Mouse (Mus musculus) limb, embryonic 10.5 days (tissue): ENCODE measurements around the gene Antxr2. TPM values are rescaled to one million over a fixed set of nuclear protein-coding genes. Genes with fewer than 3 reads are reported as not detected.
A peak's percentile ranks its signal among the peaks of the same experiment; 100 is the strongest.

Experiments used
- DNase-seq: peaks from one replicate; pipeline ENCODE4 v3.0.0-alpha.2; 2017; ENCODE audit warnings: low spot score
- H3K27ac ChIP-seq: fragments of 300-500 bp; sonication (generic); 2 replicates; pipeline ENCODE4 v1.5.1; 2016; ENCODE audit warnings: mild to moderate bottlenecking
- H3K27me3 ChIP-seq: fragments of 300-500 bp; sonication (generic); 2 replicates; pipeline ENCODE4 v1.6.1; 2016; ENCODE audit warnings: low read depth, mild to moderate bottlenecking; ENCODE audit not compliant: poor library complexity, severe bottlenecking
- H3K36me3 ChIP-seq: fragments of 300-500 bp; sonication (generic); 2 replicates; pipeline ENCODE4 v1.6.1; 2016; ENCODE audit warnings: mild to moderate bottlenecking, moderate library complexity
- H3K4me1 ChIP-seq: fragments of 300-500 bp; sonication (generic); 2 replicates; pipeline ENCODE4 v1.6.1; 2016
- H3K4me3 ChIP-seq: fragments of 300-500 bp; sonication (generic); 2 replicates; pipeline ENCODE4 v1.5.1; 2016; ENCODE audit warnings: mild to moderate bottlenecking, moderate library complexity
- H3K9me3 ChIP-seq: fragments of 300-500 bp; sonication (generic); replicated peaks from 2 replicates; pipeline ENCODE4 v1.6.1; 2016; ENCODE audit warnings: mild to moderate bottlenecking
- WGBS: fragments of 180-500 bp; shearing (Covaris S2); methylation state at CpG from one replicate; pipeline ENCODE4 v1.1.7; 2016; 5-methylcytosine and 5-hydroxymethylcytosine counted together
- polyA plus RNA-seq: library from polyadenylated mRNA; unstranded; fragments of >200 nt; fragmentation: Nextera tagmentation; extraction: Ambion mirVana; gene quantifications from 2 replicates; pipeline ENCODE4 v1.2.1, GENCODE M21; 2016

The Antxr2 gene
- 19.6 and 22.3 TPM in 2 replicates for polyA plus RNA-seq

DNA sequence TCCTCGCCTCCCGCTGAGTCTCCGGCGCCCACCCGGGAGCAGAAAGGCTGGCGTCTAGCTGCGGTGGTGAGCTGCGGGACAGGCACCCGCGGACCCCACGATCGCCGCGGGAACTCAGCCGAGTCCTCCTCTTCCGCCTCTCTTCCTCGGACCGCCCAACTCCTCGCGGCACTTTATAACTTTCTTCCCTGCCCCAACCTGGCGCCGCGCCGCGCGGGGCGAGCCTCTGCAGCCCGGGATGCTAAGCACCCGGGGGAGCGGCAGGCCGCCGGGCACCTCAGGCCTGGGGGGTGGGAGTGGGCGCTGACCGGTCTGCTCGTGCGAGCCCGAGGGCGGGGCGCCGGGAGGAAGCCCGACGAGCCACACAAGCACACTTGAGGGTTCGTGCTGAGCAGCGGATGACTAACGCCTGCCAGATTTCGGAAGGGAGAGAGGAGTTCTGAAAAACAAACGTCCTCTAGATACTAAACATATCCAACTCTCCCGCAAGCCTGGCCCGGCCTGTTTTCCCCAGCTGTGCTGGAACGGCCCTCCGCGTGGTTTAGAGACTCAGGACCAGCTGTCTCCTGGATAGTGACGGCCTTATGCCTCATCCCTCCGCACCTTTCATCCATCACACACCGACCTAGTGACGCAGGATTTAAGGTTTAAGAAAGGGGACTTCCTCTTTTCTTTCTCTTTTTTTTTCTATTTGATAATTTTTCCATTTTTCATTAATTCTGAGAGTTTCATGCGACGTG is at the start of gene Antxr2:
Antxr2 (minus strand) TSS at position 142 of the 740 bp plus-strand sequence.
- Histone ChIP-seq H3K4me3 (peak within 1 kb of the TSS; percentile 91), H3K27ac (peak within 1 kb of the TSS; percentile 98), H3K36me3 (peaks cover 11% of the 10 kb centered on the region), H3K27me3 (0 out of 2 replicates have a peak, but pooled peaks cover 11% of the 10 kb centered on the region), H3K4me1 (peaks cover 26% of the 10 kb centered on the region), H3K9me3 (no peaks in the 10 kb centered on the region)
- DNase-seq = peak; percentile 82
- WGBS = 2% methylated on average over 58 of the region's 58 CpGs

DNA sequence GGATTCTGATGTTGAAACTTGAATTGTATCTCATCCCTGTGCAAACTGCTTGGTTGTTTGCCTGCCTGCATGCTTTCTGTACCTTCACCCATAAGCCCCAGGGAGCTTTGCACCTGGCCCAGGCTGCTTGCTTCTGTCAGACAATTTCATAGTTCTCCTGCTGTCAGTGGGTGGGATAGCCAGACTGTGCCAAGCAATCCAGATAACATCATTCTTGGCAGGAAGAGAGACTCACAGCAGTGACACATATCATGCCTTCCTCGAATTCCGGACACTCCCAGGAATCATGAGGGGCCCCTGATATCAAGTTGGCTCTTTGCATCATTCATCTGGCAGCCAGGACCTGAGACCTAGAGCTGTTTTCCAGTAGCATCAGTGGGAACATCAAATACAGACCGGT is 45.8 kb upstream of the Antxr2 start:
- WGBS = 83% methylated on average over 3 of the region's 3 CpGs
- no peaks in the 10 kb centered on the region for H3K36me3 ChIP-seq

DNA sequence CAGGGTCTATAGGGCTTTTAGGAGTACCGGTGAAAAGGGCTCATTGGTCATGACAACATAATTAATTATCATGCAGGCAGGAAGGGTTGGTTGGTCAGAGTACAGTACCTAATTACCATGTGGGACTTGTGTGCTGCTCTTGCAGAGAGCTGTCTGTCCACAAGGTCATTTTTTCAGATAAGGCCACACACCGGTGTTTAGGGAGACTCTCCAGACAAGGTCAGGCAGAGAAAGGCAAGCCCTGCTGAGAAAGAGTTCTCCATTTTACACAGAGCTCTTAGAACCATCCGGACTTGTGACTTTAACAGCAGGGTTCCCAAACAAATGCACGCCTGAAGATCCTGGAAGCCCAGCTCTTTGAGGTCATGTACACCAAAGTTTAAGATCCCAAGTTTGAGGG is 38.3 kb upstream of the Antxr2 start:
- no peak overlapping the region for H3K4me3 ChIP-seq
- WGBS = 65% methylated on average over 4 of the region's 4 CpGs
- no peaks in the 10 kb centered on the region for H3K27me3 ChIP-seq
- DNase-seq = no peak
- H3K36me3 ChIP-seq = no peaks in the 10 kb centered on the region
- H3K9me3 ChIP-seq = no peaks in the 10 kb centered on the region
- no peak overlapping the region for H3K27ac ChIP-seq
- H3K4me1 ChIP-seq = peaks cover 6% of the 10 kb centered on the region; the same call in 1 of the 2 replicates

More for the DNA sequence above, 45.8 kb upstream of the Antxr2 start:
- H3K4me3 ChIP-seq = no peak overlapping the region
- no peak for DNase-seq
- no peaks in the 10 kb centered on the region for H3K9me3 ChIP-seq
- H3K4me1 ChIP-seq = no peaks in the 10 kb centered on the region
- H3K27me3 ChIP-seq = no peaks in the 10 kb centered on the region
- H3K27ac ChIP-seq = no peak overlapping the region

DNA sequence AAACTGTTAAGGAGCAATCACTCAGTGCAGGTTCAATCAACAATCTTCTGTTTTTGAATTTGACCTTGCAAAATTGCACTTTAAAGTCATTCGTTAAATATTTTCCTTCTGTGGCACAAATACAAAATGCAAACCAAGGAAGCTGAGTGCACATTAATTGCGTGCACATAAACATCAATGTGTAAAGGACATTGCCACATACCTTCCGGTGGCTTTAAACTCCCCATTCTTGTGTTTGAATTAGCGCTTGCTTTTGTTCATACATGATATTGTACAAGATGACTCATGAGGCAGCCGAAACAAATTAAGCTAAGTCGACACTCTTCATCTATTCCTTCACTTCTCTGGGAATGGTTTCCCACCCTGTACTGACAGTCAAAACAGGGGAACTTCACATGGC is 24.4 kb upstream of the Antxr2 start:
- no peak for DNase-seq
- 96% methylated on average over 6 of the region's 6 CpGs for WGBS
- H3K36me3 ChIP-seq = no peaks in the 10 kb centered on the region
- H3K4me1 ChIP-seq = no peaks in the 10 kb centered on the region
- no peak overlapping the region for H3K27ac ChIP-seq
- no peaks in the 10 kb centered on the region for H3K9me3 ChIP-seq
- no peak overlapping the region for H3K4me3 ChIP-seq
- no peaks in the 10 kb centered on the region for H3K27me3 ChIP-seq

DNA sequence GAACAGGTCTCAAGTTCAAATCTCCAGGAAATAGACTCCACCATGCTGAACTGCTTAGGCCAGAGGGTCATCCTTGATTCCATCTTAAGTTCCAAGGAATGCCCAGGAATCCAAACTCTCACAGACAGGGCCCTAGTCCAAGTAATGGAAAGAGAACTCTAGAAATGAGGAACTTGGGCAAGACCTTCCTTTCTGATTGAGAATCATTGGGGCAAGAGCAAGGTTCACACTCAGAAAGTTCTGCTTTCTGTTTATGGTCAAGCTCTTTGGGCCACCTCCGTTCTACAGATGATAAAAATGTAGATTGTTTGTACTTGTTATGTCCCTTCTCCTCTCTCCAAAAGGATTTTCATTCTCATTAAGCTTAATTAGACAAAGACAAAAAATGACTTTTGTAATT is 24.0 kb upstream of the Antxr2 start:
- no peaks in the 10 kb centered on the region for H3K27me3 ChIP-seq
- DNase-seq = no peak
- H3K36me3 ChIP-seq = no peaks in the 10 kb centered on the region
- H3K4me1 ChIP-seq = no peaks in the 10 kb centered on the region
- H3K9me3 ChIP-seq = no peaks in the 10 kb centered on the region
- 94% methylated on average over 1 of the region's 1 CpGs for WGBS
- no peak overlapping the region for H3K27ac ChIP-seq
- no peak overlapping the region for H3K4me3 ChIP-seq

DNA sequence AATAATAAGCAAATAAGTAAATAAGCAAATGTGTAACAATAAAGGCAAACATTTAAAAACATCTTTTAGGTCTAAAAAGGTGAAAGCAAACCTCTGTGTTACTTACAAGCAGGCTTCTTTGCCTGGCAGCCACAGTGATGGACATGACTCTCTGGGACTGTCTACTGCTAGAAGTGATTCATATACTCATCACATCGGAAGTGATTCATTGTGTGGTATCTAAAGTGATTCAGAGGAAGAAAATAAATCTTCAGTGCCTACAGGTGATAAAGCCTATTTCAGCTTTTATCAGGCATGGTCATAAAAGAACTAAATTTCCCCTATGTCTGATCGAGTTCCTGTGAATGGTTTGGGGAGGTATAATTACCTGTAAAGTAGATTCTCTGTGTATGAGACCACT is 4.1 kb upstream of the Antxr2 start:
- no peak for DNase-seq
- 82% methylated on average over 2 of the region's 2 CpGs for WGBS
- Histone ChIP-seq H3K27ac (no peak overlapping the region), H3K9me3 (no peaks in the 10 kb centered on the region), H3K27me3 (0 out of 2 replicates have a peak, but pooled peaks cover 11% of the 10 kb centered on the region), H3K4me1 (peaks cover 3% of the 10 kb centered on the region; the same call in 1 of the 2 replicates), H3K36me3 (no peaks in the 10 kb centered on the region), H3K4me3 (no peak overlapping the region)

DNA sequence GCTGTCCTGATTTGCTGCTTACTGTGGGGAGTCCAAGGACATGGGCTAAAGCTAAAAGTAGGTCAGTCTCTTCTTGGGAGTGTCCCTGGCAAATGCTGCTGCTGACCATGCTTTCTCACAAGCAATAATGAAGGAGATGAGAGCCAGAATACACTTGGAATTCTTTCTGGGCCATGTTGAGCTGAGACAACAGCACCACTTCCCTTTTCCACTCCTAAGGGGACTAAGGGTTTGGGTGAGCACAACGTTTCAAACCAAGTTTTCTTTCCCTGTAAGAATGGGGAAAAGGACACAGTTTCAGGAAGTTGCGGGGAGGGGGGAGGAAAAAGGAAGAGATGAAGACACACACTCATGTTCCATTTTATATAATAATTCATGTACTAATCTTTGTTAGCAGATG is 3.4 kb upstream of the Antxr2 start:
- DNase-seq = no peak
- 54% methylated on average over 2 of the region's 2 CpGs for WGBS
- Histone ChIP-seq H3K9me3 (no peaks in the 10 kb centered on the region), H3K27ac (no peak overlapping the region), H3K4me3 (no peak overlapping the region), H3K4me1 (peaks cover 10% of the 10 kb centered on the region; the same call in 1 of the 2 replicates), H3K36me3 (no peaks in the 10 kb centered on the region), H3K27me3 (0 out of 2 replicates have a peak, but pooled peaks cover 11% of the 10 kb centered on the region)

DNA sequence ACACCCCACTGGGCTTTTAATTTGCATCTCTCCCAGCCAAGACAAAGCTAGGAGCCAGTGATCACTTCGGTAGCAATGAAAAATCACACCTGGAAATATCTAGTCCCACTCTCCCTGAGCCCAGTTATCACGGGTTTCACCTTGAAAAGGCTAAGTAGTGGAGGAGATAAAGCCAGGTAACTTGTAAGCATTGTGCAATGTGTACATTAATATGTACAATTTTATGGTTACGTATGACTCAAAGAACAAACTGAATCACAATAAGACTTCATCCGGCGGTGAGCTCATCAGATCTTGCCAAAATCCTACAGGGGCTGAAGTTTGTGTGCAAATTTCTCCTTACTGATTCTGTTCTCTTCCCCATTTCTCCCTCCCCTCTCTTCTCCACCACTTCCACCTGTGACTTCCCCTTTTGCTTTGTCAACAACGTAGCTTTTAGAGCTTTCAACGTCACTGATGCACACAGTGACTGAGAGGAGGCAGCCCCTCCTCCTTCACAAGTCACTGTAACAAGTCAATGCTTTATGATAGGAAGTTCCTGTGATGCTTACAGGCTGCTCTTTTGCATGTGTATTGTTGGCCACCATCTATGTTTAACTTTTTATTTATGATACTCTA is 2.1 kb upstream of the Antxr2 start:
- 70% methylated on average over 7 of the region's 7 CpGs for WGBS
- DNase-seq = no peak
- Histone ChIP-seq H3K36me3 (no peaks in the 10 kb centered on the region), H3K27me3 (0 out of 2 replicates have a peak, but pooled peaks cover 11% of the 10 kb centered on the region), H3K4me3 (no peak overlapping the region), H3K9me3 (no peaks in the 10 kb centered on the region), H3K4me1 (peaks cover 22% of the 10 kb centered on the region), H3K27ac (no peak overlapping the region)

DNA sequence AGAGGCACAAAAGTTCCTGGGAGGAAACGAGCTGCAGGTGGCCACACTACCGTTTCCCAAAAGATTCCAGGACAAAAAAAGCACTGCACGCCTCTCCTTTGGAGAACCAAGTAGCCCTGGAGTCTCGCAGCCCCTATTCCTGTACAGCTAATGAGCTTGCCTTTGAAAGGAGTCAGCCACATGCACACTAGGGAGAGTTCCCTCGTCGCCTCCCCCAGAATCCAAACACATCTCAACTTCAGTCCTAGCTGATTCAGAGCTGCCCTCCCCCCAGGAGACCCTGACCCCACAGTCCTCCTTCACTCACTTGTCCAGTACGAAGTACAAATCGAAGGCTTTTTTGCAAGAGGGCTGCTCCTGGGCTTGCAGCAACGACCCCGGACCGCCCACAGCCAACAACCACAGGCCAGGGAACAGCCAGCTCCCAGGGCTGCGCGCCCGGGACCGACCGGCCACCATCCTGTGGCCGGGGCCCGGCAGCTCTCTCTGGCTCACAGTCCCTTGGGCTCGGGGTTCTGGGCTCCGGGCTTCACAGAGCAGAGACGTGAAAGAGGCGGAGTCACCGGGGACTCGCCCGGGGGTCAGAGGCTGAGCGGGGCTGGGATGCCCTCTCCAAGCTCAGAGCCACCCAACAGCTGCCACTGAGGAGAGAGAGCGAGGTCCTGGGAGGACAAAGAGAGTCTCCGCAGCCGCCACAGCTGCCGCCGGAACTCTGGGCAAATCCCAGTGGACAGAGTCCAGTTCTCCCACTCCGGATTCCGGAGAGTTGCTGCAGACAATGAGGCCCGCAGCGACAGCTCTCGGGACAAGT is 547 bp downstream of the Antxr2 start:
- no peaks in the 10 kb centered on the region for H3K9me3 ChIP-seq
- WGBS = under 1% methylated on average over 36 of the region's 36 CpGs
- peaks cover 26% of the 10 kb centered on the region for H3K4me1 ChIP-seq
- 0 out of 2 replicates have a peak, but pooled peaks cover 11% of the 10 kb centered on the region for H3K27me3 ChIP-seq
- H3K27ac ChIP-seq = peak overlapping the region; percentile 98
- peaks cover 19% of the 10 kb centered on the region for H3K36me3 ChIP-seq
- peak overlapping the region; percentile 91 for H3K4me3 ChIP-seq
- DNase-seq = peak; percentile 83

DNA sequence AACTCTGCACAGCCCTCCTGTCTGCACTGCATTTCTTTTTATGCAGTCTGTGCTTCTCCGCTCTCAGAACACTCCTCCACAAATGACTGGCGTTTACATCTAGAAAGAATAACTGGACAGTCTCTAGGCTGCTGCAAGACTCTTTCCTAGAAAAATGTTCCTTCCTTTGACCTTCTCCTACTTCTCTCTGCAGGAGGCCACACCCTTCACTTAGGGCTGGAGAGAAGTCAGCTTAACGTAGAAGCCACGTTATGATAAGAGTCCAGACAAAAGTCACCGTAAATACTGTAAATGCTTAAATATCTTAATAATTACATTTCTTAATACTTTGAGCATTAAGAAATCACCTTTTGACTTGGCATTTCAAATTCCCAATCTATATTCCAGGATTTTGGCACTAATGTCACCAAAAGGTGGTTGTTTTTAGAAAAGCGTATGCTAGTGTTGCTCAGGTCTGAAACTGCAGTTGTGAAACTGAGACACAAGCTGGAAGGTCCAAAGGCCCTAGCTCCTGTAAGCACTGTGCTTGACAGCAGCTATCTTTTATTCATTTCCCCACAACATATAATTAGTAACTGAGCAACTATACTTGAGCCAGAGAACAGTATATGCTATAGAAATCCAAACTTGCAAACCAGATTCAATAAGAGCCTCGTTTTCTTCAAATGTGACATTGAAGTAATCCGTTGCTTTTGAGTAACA is 3.0 kb downstream of the Antxr2 start:
- H3K4me1 ChIP-seq = peaks cover 26% of the 10 kb centered on the region
- H3K9me3 ChIP-seq = no peaks in the 10 kb centered on the region
- 0 out of 2 replicates have a peak, but pooled peaks cover 11% of the 10 kb centered on the region for H3K27me3 ChIP-seq
- 71% methylated on average over 8 of the region's 8 CpGs for WGBS
- no peak for DNase-seq
- H3K27ac ChIP-seq = no peak overlapping the region
- H3K36me3 ChIP-seq = peaks cover 43% of the 10 kb centered on the region
- H3K4me3 ChIP-seq = no peak overlapping the region

DNA sequence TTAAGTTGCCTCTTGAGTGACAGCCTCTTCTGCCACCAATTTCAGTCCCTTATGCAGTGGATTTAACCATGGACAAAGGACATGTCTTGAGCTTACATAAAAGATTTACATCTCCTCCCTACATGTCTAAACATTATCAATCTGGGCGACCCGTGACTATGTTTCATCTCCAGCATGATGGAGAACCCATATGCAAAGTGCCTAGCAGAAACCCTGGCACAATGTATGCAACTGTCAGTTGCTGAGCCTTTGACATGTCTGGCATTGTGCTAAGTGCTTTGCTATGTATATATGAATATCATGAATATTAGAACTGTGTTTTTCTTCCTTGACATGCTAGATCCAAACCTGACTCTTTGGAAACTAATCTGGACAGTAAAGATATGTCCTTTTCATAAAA is 4.9 kb downstream of the Antxr2 start:
- H3K4me3 ChIP-seq = no peak overlapping the region

DNA sequence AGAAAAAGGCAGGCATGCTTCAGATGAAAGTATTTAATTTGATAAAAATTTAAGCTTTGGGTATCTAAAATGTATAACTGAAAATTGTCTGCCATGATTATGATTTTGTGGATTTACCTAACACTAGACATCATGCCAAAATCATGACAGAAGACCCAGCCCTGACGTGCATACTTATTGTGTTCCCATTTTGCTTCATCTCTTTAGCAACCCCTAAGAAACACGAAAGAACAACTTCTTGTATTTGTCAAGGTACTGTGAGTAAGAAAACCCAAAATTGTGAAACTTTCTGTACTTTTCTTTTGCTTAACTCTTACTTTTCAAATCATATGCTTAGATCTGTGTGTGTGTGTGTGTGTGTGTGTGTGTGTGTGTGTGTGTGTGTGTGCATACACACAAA is 6.3 kb downstream of the Antxr2 start:
- Histone ChIP-seq H3K4me1 (peaks cover 19% of the 10 kb centered on the region), H3K27ac (no peak overlapping the region), H3K9me3 (no peaks in the 10 kb centered on the region), H3K27me3 (no peaks in the 10 kb centered on the region), H3K4me3 (no peak overlapping the region), H3K36me3 (peaks cover 69% of the 10 kb centered on the region)
- DNase-seq = no peak
- WGBS = 93% methylated on average over 2 of the region's 2 CpGs

More for the DNA sequence above, 4.9 kb downstream of the Antxr2 start:
- no peak for DNase-seq
- 93% methylated on average over 2 of the region's 2 CpGs for WGBS
- H3K36me3 ChIP-seq = peaks cover 55% of the 10 kb centered on the region
- H3K4me1 ChIP-seq = peaks cover 26% of the 10 kb centered on the region
- H3K9me3 ChIP-seq = no peaks in the 10 kb centered on the region
- no peak overlapping the region for H3K27ac ChIP-seq
- H3K27me3 ChIP-seq = no peaks in the 10 kb centered on the region
